Mouse (Mus musculus) E14TG2a.4 (cell line): ENCODE measurements around the gene Evi2.

Experiments used
- H3K27me3 ChIP-seq: 2 replicates; pipeline ENCODE4 v1.6.1; 2014; ENCODE audit warnings: low read length, control low read depth; ENCODE audit not compliant: insufficient read depth
- H3K36me3 ChIP-seq: 2 replicates; pipeline ENCODE4 v1.6.1; 2014; ENCODE audit warnings: low read length, control low read depth; ENCODE audit not compliant: insufficient read depth
- H3K4me1 ChIP-seq: replicated peaks from 2 replicates; pipeline ENCODE4 v1.6.1; 2014; ENCODE audit warnings: low read depth, low read length, control low read depth
- H3K4me3 ChIP-seq: replicated peaks from 2 replicates; pipeline ENCODE4 v1.5.1; 2014; ENCODE audit warnings: mild to moderate bottlenecking, low read length
- H3K9me3 ChIP-seq: 2 replicates; pipeline ENCODE4 v1.6.1; 2014; ENCODE audit warnings: low read length, control low read depth
- CTCF ChIP-seq: conservative IDR thresholded peaks from 2 replicates; pipeline ENCODE4 v1.5.1; 2014; ENCODE audit warnings: low read length
- NANOG ChIP-seq: IDR thresholded peaks from 2 replicates; pipeline ENCODE4 v1.6.1; 2014; ENCODE audit warnings: borderline replicate concordance, low read length, mixed read lengths
- POU5F1 ChIP-seq: IDR thresholded peaks from 2 replicates; pipeline ENCODE4 v1.6.1; 2014; ENCODE audit warnings: low read length, borderline replicate concordance

The Evi2 gene

DNA sequence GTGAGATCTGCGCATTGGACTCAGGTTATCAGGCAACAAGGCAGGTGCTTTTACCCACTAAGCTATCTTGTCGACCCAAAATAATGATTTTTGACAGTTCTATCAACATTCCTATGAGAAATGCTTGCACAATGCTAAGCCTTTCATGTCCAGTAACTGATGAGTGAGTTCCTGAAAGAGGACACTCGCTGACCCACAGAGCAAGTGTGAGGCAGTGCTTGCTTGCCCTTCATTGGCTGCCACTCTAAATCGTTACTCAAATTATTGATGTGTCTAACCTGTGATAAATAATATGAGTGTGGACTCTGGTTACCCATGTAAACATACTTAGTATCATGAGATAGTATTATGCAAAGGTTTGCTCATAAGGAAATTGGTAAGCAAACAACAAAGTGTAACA, 30.1 kb upstream of the Evi2 start:
- TF ChIP-seq NANOG (no peak), CTCF (no peak), POU5F1 (no peak)
- no peak overlapping the region for H3K4me3 ChIP-seq

DNA sequence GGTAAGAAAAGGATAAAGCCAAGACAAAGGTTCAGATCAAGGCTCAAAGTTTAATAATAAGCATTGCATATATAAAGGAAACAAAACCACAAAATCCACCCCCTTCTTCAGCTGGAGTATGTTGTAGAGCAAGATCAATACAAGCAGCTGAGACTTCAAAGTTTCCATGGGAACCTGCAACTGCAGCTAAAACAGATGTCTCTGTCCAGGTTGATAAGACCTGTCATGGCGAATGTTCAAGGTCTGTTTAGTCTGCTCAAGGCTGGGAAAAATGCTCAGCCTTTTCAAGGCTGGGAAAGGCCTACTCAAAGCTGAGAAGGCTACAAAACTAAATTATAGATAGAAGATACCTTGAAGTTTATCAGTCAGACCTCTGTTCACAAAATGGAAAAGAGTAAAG, 22.2 kb upstream of the Evi2 start:
- TF ChIP-seq CTCF (no peak), NANOG (no peak), POU5F1 (no peak)
- H3K4me3 ChIP-seq, result no peak overlapping the region
- H3K36me3 ChIP-seq, result peaks cover 18% of the 10 kb centered on the region; the same call in 1 of the 2 replicates
- H3K9me3 ChIP-seq, result no peaks in the 10 kb centered on the region
- H3K4me1 ChIP-seq, result no peaks in the 10 kb centered on the region
- H3K27me3 ChIP-seq, result no peaks in the 10 kb centered on the region

More for the DNA sequence above, 30.1 kb upstream of the Evi2 start:
- Histone ChIP-seq H3K9me3 (no peaks in the 10 kb centered on the region), H3K4me1 (no peaks in the 10 kb centered on the region), H3K27me3 (no peaks in the 10 kb centered on the region), H3K36me3 (peaks cover 15% of the 10 kb centered on the region)

DNA sequence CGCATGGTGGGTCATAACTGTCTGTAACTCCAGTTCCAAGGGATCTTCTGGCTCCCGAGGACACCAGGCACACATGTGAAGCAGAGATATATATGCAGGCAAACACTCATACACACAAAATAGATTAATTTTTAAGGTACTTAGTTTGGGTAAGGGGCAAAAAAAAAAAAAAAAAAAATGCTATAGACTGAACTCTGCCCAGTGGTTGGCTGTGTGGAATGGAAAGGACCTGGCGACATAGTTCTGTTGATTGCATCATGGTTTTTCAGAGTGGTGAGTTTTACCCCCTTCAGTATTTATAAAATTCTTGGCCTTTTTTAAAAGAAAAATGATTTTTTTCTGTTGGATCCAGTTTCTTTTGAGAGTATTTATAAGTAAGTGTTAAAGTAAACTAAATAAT, 5.9 kb upstream of the Evi2 start:
- no peaks in the 10 kb centered on the region for H3K4me1 ChIP-seq
- no peaks in the 10 kb centered on the region for H3K27me3 ChIP-seq
- TF ChIP-seq POU5F1 (no peak), CTCF (no peak), NANOG (no peak)
- H3K4me3 ChIP-seq, result no peak overlapping the region
- no peaks in the 10 kb centered on the region for H3K9me3 ChIP-seq
- H3K36me3 ChIP-seq, result peaks cover 5% of the 10 kb centered on the region; the same call in 1 of the 2 replicates

DNA sequence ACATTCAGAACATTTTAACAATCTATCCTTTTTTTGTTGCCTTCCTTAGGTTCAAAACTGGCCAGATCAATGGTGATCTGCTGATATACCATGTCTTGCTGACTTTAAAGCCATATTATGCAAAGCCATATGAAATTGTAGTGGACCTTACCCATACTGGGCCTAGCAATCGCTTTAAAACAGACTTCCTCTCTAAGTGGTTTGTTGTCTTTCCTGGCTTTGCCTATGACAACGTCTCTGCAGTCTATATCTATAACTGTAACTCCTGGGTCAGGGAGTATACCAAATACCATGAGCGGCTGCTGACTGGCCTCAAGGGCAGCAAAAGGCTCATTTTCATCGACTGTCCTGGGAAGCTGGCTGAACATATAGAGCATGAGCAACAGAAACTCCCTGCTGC, 5.2 kb upstream of the Evi2 start:
- Histone ChIP-seq H3K4me3 (no peak overlapping the region), H3K9me3 (no peaks in the 10 kb centered on the region), H3K27me3 (no peaks in the 10 kb centered on the region), H3K4me1 (no peaks in the 10 kb centered on the region), H3K36me3 (peaks cover 5% of the 10 kb centered on the region; the same call in 1 of the 2 replicates)
- TF ChIP-seq NANOG (no peak), POU5F1 (no peak), CTCF (no peak)

DNA sequence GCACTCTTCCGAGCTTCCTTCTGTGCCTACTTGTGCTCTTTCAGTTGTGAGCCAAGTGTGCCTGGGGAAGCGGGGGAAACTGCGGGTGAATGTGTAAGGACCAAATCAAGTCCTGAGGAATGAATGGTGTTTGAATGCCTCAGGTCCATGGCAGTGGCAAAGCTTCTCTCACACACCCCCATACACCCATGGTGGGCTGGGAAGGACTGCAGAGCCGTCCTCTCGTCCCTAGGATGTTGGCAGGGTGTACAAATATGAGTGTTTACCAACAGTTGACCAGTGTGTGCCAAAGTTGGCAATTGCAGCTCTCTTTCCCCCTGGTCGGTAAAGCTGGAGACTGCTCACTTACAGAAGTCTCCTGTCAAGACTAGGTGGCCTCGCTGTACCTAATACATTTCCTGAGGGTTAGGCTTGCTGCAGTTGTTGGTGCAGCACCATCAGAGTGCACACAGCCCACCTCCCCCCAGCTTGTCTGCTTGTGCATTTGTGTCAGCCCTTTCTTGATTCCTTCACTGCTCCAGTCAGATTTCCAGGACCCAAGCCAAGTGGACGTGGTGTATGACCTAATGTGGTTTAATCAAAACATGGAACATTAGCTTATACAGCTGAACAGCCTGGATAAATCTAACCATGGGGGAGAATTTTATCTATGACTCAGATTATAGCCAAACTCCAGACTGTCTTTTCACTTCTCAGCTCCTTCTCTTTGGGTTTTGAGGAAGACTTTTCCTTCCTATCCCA, 3.7 kb upstream of the Evi2 start:
- H3K9me3 ChIP-seq, result no peaks in the 10 kb centered on the region
- TF ChIP-seq NANOG (no peak), POU5F1 (no peak), CTCF (no peak)

DNA sequence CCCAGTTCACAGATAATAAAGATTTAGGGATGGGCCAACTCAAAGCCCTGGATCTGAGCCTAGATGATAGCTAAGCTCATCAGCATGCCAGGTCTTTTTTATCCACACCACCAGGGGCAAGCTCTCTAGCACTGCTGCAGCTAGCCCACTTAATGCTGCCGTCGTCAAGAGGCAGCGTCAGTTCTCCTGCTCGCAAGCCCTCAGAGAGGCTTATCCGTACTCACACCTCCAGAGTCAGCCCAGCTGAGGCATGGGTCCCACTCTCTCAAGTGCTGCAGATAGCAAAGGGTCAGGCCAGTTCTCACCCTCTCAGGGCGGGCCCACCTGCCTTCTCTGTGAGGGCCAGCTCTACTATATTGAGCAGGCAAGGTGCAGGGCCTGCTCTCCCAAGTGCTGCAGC, 2.9 kb upstream of the Evi2 start:
- H3K9me3 ChIP-seq, result no peaks in the 10 kb centered on the region
- H3K4me3 ChIP-seq, result no peak overlapping the region
- no peaks in the 10 kb centered on the region for H3K27me3 ChIP-seq
- no peak for TF ChIP-seq POU5F1
- TF ChIP-seq CTCF, result no peak
- H3K4me1 ChIP-seq, result no peaks in the 10 kb centered on the region
- peaks cover 5% of the 10 kb centered on the region; the same call in 1 of the 2 replicates for H3K36me3 ChIP-seq

More for the DNA sequence above, 3.7 kb upstream of the Evi2 start:
- H3K27me3 ChIP-seq, result no peaks in the 10 kb centered on the region
- no peak overlapping the region for H3K4me3 ChIP-seq
- H3K4me1 ChIP-seq, result no peaks in the 10 kb centered on the region
- H3K36me3 ChIP-seq, result peaks cover 5% of the 10 kb centered on the region; the same call in 1 of the 2 replicates

DNA sequence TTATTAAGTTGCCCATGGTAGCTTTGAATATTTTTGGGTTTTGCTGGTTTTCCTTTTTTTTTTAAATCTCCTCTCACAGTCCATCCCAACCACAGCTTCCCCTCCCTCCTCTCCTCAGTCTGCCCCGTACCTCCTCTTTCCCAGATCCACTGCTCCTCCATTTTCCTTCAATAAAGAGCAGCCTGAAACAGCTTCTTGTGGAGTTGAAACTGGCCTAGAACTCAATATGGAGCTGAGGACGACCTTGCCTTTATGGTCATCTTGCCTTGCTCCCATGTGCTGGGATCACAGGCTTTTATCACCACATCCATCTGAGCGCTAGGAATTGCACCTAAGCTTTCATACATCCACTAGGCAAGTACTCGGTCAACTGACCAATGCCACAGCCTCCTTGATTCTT, 1.1 kb upstream of the Evi2 start:
- no peaks in the 10 kb centered on the region for H3K27me3 ChIP-seq

DNA sequence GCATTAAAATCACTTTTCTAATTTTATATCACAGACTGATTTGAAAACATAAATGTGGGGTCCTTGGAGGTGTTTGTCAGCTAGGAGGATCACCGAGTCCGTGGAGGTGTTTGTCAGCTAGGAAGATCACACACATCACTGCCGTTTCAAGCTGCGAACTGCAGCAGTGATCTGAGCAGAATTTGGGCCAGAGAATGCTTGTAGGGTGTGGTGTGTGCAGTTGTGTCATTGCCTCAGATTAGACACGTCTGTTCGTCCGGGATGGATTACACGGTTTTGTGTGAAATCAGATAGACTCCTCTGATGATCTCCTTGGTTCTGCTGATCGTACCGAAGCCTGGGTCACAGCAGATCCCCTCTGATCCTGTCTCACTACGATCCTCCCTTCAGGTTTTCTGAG, 385 bp upstream of the Evi2 start:
- Histone ChIP-seq H3K4me1 (no peaks in the 10 kb centered on the region), H3K4me3 (no peak overlapping the region), H3K9me3 (no peaks in the 10 kb centered on the region), H3K36me3 (0 out of 2 replicates have a peak, but pooled peaks cover 3% of the 10 kb centered on the region), H3K27me3 (no peaks in the 10 kb centered on the region)
- TF ChIP-seq NANOG (no peak), POU5F1 (no peak), CTCF (no peak)

More for the DNA sequence above, 1.1 kb upstream of the Evi2 start:
- Histone ChIP-seq H3K9me3 (no peaks in the 10 kb centered on the region), H3K4me1 (no peaks in the 10 kb centered on the region), H3K4me3 (no peak overlapping the region), H3K36me3 (0 out of 2 replicates have a peak, but pooled peaks cover 3% of the 10 kb centered on the region)
- TF ChIP-seq CTCF (no peak), POU5F1 (no peak), NANOG (no peak)

DNA sequence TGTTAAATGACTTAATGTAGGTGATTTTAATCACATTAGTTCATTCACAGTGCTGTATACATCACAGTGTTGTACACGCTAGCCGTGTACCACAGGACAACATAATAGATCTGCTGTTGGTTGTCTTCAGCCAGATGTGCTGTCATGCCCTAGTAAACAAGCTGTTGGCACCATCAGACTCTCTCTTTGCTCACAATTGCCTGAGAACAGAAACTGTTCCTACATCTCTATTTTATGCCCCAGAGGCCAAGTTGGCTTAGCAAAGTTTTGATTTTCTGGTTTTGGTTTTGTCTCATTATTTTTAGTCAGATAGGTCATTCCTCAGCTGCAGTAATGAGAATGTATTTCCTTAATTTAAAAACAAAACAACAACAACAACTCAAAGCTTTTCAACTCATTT, 653 bp downstream of the Evi2 start:
- Histone ChIP-seq H3K4me3 (no peak overlapping the region), H3K4me1 (no peaks in the 10 kb centered on the region), H3K36me3 (0 out of 2 replicates have a peak, but pooled peaks cover 3% of the 10 kb centered on the region), H3K9me3 (no peaks in the 10 kb centered on the region), H3K27me3 (no peaks in the 10 kb centered on the region)
- TF ChIP-seq NANOG, result no peak
- no peak for TF ChIP-seq CTCF
